Mouse (Mus musculus) kidney, adult 10 weeks (tissue): Measurements from ENCODE around the gene Podnl1. TPM values are rescaled to one million over a fixed set of nuclear protein-coding genes. Genes with fewer than 3 reads are reported as not detected.

Experiments
- polyA plus RNA-seq: library from polyadenylated mRNA; stranded (reverse); fragments of 350-450 nt; fragmentation: Illumina TruSeq; extraction: RNeasy Lipid Tissue Mini Kit (QIAGEN cat#74804); gene quantifications from one replicate; pipeline ENCODE4 v1.2.3, GENCODE M21; 2014; ENCODE audit warnings: low read depth, low replicate concordance

Podnl1 gene
- not detected for polyA plus RNA-seq

GRCm38 (mm10) chr8:84125656-84126055 is at the start of gene Podnl1:
Gene Podnl1 (plus strand): TSS chr8:84125989.

GRCm38 (mm10) chr8:84104697-84105609 is 20.8 kb upstream of the Podnl1 start, which contains the start of gene Dcaf15:
Gene Dcaf15 (minus strand): TSS chr8:84104768.

GRCm38 (mm10) chr8:84147769-84148530 is 22.2 kb downstream of the Podnl1 start, which contains the start of the genes Cc2d1a and 4930432K21Rik:
Gene Cc2d1a (minus strand): TSS chr8:84147936.
Gene 4930432K21Rik (plus strand): TSS chr8:84148025.

Other genes starting within 250 kb of the Podnl1 start
- gene Adgrl1, start 225.9 kb upstream of the Podnl1 start, polyA plus RNA-seq, result 1.1 TPM
- gene Gm10644, start 170.8 kb upstream of the Podnl1 start, polyA plus RNA-seq, result 0.36 TPM
- gene Asf1b, start 170.5 kb upstream of the Podnl1 start, polyA plus RNA-seq, result 0.65 TPM
- 18.3 TPM for gene Prkaca, start 153.0 kb upstream of the Podnl1 start, polyA plus RNA-seq
- 2.6 TPM for gene Samd1, start 128.3 kb upstream of the Podnl1 start, polyA plus RNA-seq
- not detected for gene 1700067K01Rik, start 124.5 kb upstream of the Podnl1 start, polyA plus RNA-seq
- gene 2210011C24Rik, start 113.8 kb upstream of the Podnl1 start, polyA plus RNA-seq, result 17.9 TPM
- 8.4 TPM for gene Palm3, start 104.5 kb upstream of the Podnl1 start, polyA plus RNA-seq
- gene Il27ra, start 83.4 kb upstream of the Podnl1 start, polyA plus RNA-seq, result not detected
- not detected for gene Rln3, start 81.0 kb upstream of the Podnl1 start, polyA plus RNA-seq
- gene Gm10643, start 60.9 kb upstream of the Podnl1 start, polyA plus RNA-seq, result 3.2 TPM
- gene Rfx1, start 59.2 kb upstream of the Podnl1 start, polyA plus RNA-seq, result 0.89 TPM
- gene Dcaf15, start 21.2 kb upstream of the Podnl1 start, polyA plus RNA-seq, result 1.6 TPM
- 0.24 TPM for gene Cc2d1a, start 21.9 kb downstream of the Podnl1 start, polyA plus RNA-seq
- not detected for gene 4930432K21Rik, start 22.0 kb downstream of the Podnl1 start, polyA plus RNA-seq
- not detected for gene Nanos3, start 59.2 kb downstream of the Podnl1 start, polyA plus RNA-seq
- gene Zswim4, start 111.1 kb downstream of the Podnl1 start, polyA plus RNA-seq, result not detected
- 2.1 TPM for gene D8Ertd738e, start 123.7 kb downstream of the Podnl1 start, polyA plus RNA-seq
- 1.8 TPM for gene Mri1, start 131.3 kb downstream of the Podnl1 start, polyA plus RNA-seq
- 0.32 TPM for gene Ccdc130, start 144.4 kb downstream of the Podnl1 start, polyA plus RNA-seq